In genomic region chr11:9191555-9192131, GRCm38 (mm10) we compare ENCODE assay signal across 13 mouse cellular contexts. TPM values are rescaled to one million over a fixed set of nuclear protein-coding genes. Genes with fewer than 3 reads are reported as not detected.
A peak's percentile ranks its signal among the peaks of the same experiment; 100 is the strongest.
DNase-seq lines count a peak whose midpoint lies in the region; ATAC-seq and TF ChIP-seq lines count a peak whose summit lies in the region.
"Had no signal": no experiment of that assay in that cellular context is flagged by ENCODE, and none has a peak within 500 bp of the region (broad histone marks: within the 10 kb centered on the region; RNA-seq: fewer than 3 reads in every experiment).

Gene Abca13 (plus strand): TSS chr11:9191942.

- in situ Hi-C loops in Patski (cut with MboI; ENCODE audit: low pct_unique_long_range_greater_than_20kb) = no loop called here

- peaks cover 7% of the 10 kb centered on the region for H3K4me1 ChIP-seq in forebrain, embryonic 12.5 days
- no peaks in the 10 kb centered on the region for H3K4me1 ChIP-seq in forebrain, embryonic 15.5 days
- H3K4me1 ChIP-seq in lung, postnatal 0 days (ENCODE audit: insufficient read depth, low read depth, low read length) = no peaks in the 10 kb centered on the region

- no peaks in the 10 kb centered on the region for H3K36me3 ChIP-seq in forebrain, embryonic 12.5 days (replicated peaks)
- no peaks in the 10 kb centered on the region for H3K36me3 ChIP-seq in forebrain, embryonic 15.5 days
- no peaks in the 10 kb centered on the region for H3K36me3 ChIP-seq in lung, postnatal 0 days (ENCODE audit: insufficient read depth, low read length)

- POLR2A ChIA-PET in Patski (lab: Charles Lee) = no interaction called here

- H3K9ac ChIP-seq in forebrain, embryonic 12.5 days = no peak within 1 kb of the TSS
- H3K9ac ChIP-seq in forebrain, embryonic 15.5 days (replicated peaks) = no peak within 1 kb of the TSS
- H3K9ac ChIP-seq in lung, postnatal 0 days (replicated peaks; ENCODE audit: low read depth) = no peak within 1 kb of the TSS

- TF ChIP-seq EP300 in lung, postnatal 0 days (IDR thresholded peaks at IDR 0.05) = no peak

- 28% methylated on average over 12 of the region's 12 CpGs for WGBS in forebrain, embryonic 12.5 days
- WGBS in forebrain, embryonic 15.5 days = 32% methylated on average over 12 of the region's 12 CpGs
- 35% methylated on average over 12 of the region's 12 CpGs for WGBS in lung, postnatal 0 days

- no peaks in the 10 kb centered on the region for H3K9me3 ChIP-seq in forebrain, embryonic 12.5 days
- H3K9me3 ChIP-seq in forebrain, embryonic 15.5 days = no peaks in the 10 kb centered on the region
- no peaks in the 10 kb centered on the region for H3K9me3 ChIP-seq in lung, postnatal 0 days (ENCODE audit: low read length)

- TF ChIP-seq CTCF in Patski (IDR thresholded peaks at IDR 0.05) = no peak
- TF ChIP-seq CTCF in lung, postnatal 0 days (IDR thresholded peaks at IDR 0.05) = no peak

- H3K27me3 ChIP-seq in forebrain, embryonic 12.5 days = no peaks in the 10 kb centered on the region
- no peaks in the 10 kb centered on the region for H3K27me3 ChIP-seq in forebrain, embryonic 15.5 days
- H3K27me3 ChIP-seq in Patski = no peaks in the 10 kb centered on the region
- no peaks in the 10 kb centered on the region for H3K27me3 ChIP-seq in lung, postnatal 0 days (replicated peaks; ENCODE audit: insufficient read depth, low read length)

- CTCF ChIA-PET in Patski (lab: Charles Lee) = no interaction called here

- peak; percentile 63 for ATAC-seq in forebrain, embryonic 12.5 days (ENCODE audit: low FRiP score)
- no peak for ATAC-seq in forebrain, embryonic 15.5 days (replicated peaks)
- ATAC-seq in Patski = peak; percentile 15
- peak; percentile 69 for ATAC-seq in granulocyte monocyte progenitor cell, adult 5-6 weeks (replicated peaks; ENCODE audit: poor library complexity, severe bottlenecking)
- ATAC-seq in lung, postnatal 0 days = peak; percentile 44
- ATAC-seq: intestine, embryonic 16.5 days had no signal

- H3K4me3 ChIP-seq in forebrain, embryonic 12.5 days (replicated peaks) = no peak within 1 kb of the TSS
- no peak within 1 kb of the TSS for H3K4me3 ChIP-seq in forebrain, embryonic 15.5 days
- no peak within 1 kb of the TSS for H3K4me3 ChIP-seq in lung, postnatal 0 days (ENCODE audit: low read depth, low read length)

- no peak within 1 kb of the TSS for H3K27ac ChIP-seq in forebrain, embryonic 12.5 days
- no peak within 1 kb of the TSS for H3K27ac ChIP-seq in forebrain, embryonic 15.5 days (replicated peaks)
- no peak within 1 kb of the TSS for H3K27ac ChIP-seq in lung, postnatal 0 days (ENCODE audit: low read length)
- H3K27ac ChIP-seq: stomach, postnatal 0 days had no signal

- no peak for DNase-seq in Patski (ENCODE audit: low read depth, low spot score)
- DNase-seq in lung, postnatal 0 days (ENCODE audit: low spot score) = peak; percentile 31
- no peak for DNase-seq in thymus, postnatal 4 days
- no peak for DNase-seq in adrenal gland, adult (ENCODE audit: inconsistent age in 2 of 2, low spot score in 1 of 2)
- DNase-seq in urinary bladder, postnatal 14 days (ENCODE audit: low spot score) = no peak
- DNase-seq: adrenal gland, postnatal 14 days; cerebellum, adult 8-10 months had no signal

- H3K4me2 ChIP-seq in forebrain, embryonic 12.5 days = no peak within 1 kb of the TSS; the same call in 1 of the 2 replicates
- no peak within 1 kb of the TSS for H3K4me2 ChIP-seq in forebrain, embryonic 15.5 days (replicated peaks)
- H3K4me2 ChIP-seq in lung, postnatal 0 days (replicated peaks; ENCODE audit: low read depth, low read length) = 0 out of 2 replicates have a peak within 1 kb of the TSS, but pooled peaks have one; percentile 19

RNA-seq across cellular contexts. Expression of gene Abca13, which starts in this region (rescaled TPM):
- 0.03 TPM in 2 replicates for polyA plus RNA-seq in forebrain, embryonic 12.5 days (2016; fragmentation: Nextera tagmentation; extraction: Ambion mirVana)
- polyA plus RNA-seq in forebrain, embryonic 15.5 days (2015; fragmentation: Nextera tagmentation; extraction: Ambion mirVana) = 0.01 and 0.03 TPM in 2 replicates
- polyA plus RNA-seq in Patski (2021) = 0.01 TPM
- total RNA-seq in granulocyte monocyte progenitor cell, adult 5-6 weeks (2014; fragmentation: Nextera tagmentation) = 6.6 and 15.3 TPM in 2 replicates
- total RNA-seq in granulocyte monocyte progenitor cell, adult 5-6 weeks (2017) = 11.2 and 12.5 TPM in 2 replicates
- 0.02 TPM in 2 replicates for polyA plus RNA-seq in lung, postnatal 0 days (2015; fragmentation: Nextera tagmentation; extraction: Ambion mirVana)
- total RNA-seq: adrenal gland, postnatal 14 days had no signal
- polyA plus RNA-seq: limb, embryonic 11.5 days had no signal

Comparison
In these comparisons a context has a peak if more than half of its experiments do, and no peak if none do; other contexts are left out.
1. Peak in ATAC-seq in forebrain, embryonic 12.5 days; RNA of the gene not detected or under 1 TPM.
2. Peak in ATAC-seq in Patski; RNA of the gene not detected or under 1 TPM.
3. Peak in DNase-seq, ATAC-seq and H3K4me2 ChIP-seq in lung, postnatal 0 days; RNA of the gene not detected or under 1 TPM.